Mouse (Mus musculus) thymus, postnatal 25 days (tissue): Measurements from ENCODE around the gene Gng8.

Experiments used
- DNase-seq: peaks from one replicate; pipeline ENCODE4 v3.0.0; 2022

Gng8 gene

GRCm38 (mm10) chr7:16891641-16892351, at the start of gene Gng8:
Gng8 (plus strand) TSS chr7:16891786.
- peak; percentile 83 for DNase-seq

GRCm38 (mm10) chr7:16842645-16843063, 48.9 kb upstream of the Gng8 start, which contains the start of gene Prkd2:
Prkd2 (plus strand) TSS chr7:16842902.
- peak; percentile 96 for DNase-seq

- DNase-seq: peak; percentile 86
These were observed 48.0 kb upstream of the Gng8 start for GRCm38 (mm10) chr7:16843441-16844171.

GRCm38 (mm10) chr7:16844696-16845071, 46.9 kb upstream of the Gng8 start:
- DNase-seq: no peak

- DNase-seq: peak; percentile 87
These were observed 46.3 kb upstream of the Gng8 start for GRCm38 (mm10) chr7:16845072-16845819.

GRCm38 (mm10) chr7:16845820-16846167, 45.8 kb upstream of the Gng8 start:
- no peak for DNase-seq

- DNase-seq: no peak
These were observed 44.8 kb upstream of the Gng8 start for GRCm38 (mm10) chr7:16846775-16847174.

GRCm38 (mm10) chr7:16847507-16847906, 44.1 kb upstream of the Gng8 start:
- no peak for DNase-seq

- peak; percentile 58 for DNase-seq
These were observed 43.0 kb upstream of the Gng8 start for GRCm38 (mm10) chr7:16848579-16848978.

GRCm38 (mm10) chr7:16851636-16852035, 40.0 kb upstream of the Gng8 start:
- DNase-seq: no peak

- no peak for DNase-seq
These were observed 38.2 kb upstream of the Gng8 start for GRCm38 (mm10) chr7:16853302-16853831.

- DNase-seq: peak; percentile 68
These were observed 33.2 kb upstream of the Gng8 start for GRCm38 (mm10) chr7:16858336-16858735.

GRCm38 (mm10) chr7:16859902-16860651, 31.5 kb upstream of the Gng8 start:
- DNase-seq: peak; percentile 69

GRCm38 (mm10) chr7:16867488-16867887, 24.1 kb upstream of the Gng8 start:
- no peak for DNase-seq

GRCm38 (mm10) chr7:16869497-16869896, 22.1 kb upstream of the Gng8 start:
- no peak for DNase-seq

GRCm38 (mm10) chr7:16871600-16871999, 20.0 kb upstream of the Gng8 start:
- DNase-seq: no peak

GRCm38 (mm10) chr7:16872478-16872877, 19.1 kb upstream of the Gng8 start:
- DNase-seq: no peak

- DNase-seq: no peak
These were observed 18.2 kb upstream of the Gng8 start for GRCm38 (mm10) chr7:16873392-16873791.

- peak; percentile 81 for DNase-seq
These were observed 17.4 kb upstream of the Gng8 start for GRCm38 (mm10) chr7:16874190-16874589.

GRCm38 (mm10) chr7:16874756-16875309, 16.8 kb upstream of the Gng8 start:
- DNase-seq: peak; percentile 99

GRCm38 (mm10) chr7:16875310-16875325, 16.5 kb upstream of the Gng8 start, which contains the start of gene Dact3:
Dact3 (plus strand) TSS chr7:16875317.
- no peak for DNase-seq

GRCm38 (mm10) chr7:16875326-16875725, 16.3 kb upstream of the Gng8 start:
- DNase-seq: no peak

GRCm38 (mm10) chr7:16876006-16876405, 15.6 kb upstream of the Gng8 start:
- no peak for DNase-seq
